Mouse (Mus musculus): ENCODE results near the gene Shank2. TPM values are rescaled to one million over a fixed set of nuclear protein-coding genes. Genes with fewer than 3 reads are reported as not detected.

Shank2 gene
- 1 to 10 TPM in 1 of 2 experiments, under 1 TPM in 1; 0.65 to 1.1 TPM for total RNA-seq (2023)

GRCm38 (mm10) chr7:144001628-144002027 is at the start of gene Shank2:
Shank2 (plus strand) TSS chr7:144001928.

GRCm38 (mm10) chr7:144470545-144471059 is 468.9 kb downstream of the Shank2 start, which contains the start of gene Cttn:
Cttn (minus strand) TSS chr7:144471009.

Other genes starting within 250 kb of the Shank2 start
- gene Osbpl5, start 244.9 kb upstream of the Shank2 start, total RNA-seq (2023), result 10 to 100 TPM; 40.4 to 46.4 TPM
- gene Mrgprg, start 234.9 kb upstream of the Shank2 start, total RNA-seq (2023), result not detected
- gene Mrgpre, start 217.4 kb upstream of the Shank2 start, total RNA-seq (2023), result 10 to 100 TPM; 13.3 to 14.6 TPM
- 10 to 100 TPM; 24.3 to 26.3 TPM for gene Nadsyn1, start 179.1 kb upstream of the Shank2 start, total RNA-seq (2023)
- 10 to 100 TPM; 20.4 to 23.3 TPM for gene Dhcr7, start 178.8 kb upstream of the Shank2 start, total RNA-seq (2023)
- gene Gm498, start 135.1 kb upstream of the Shank2 start, total RNA-seq (2023), result not detected